Mouse (Mus musculus) liver, embryonic 11.5 days (tissue): ENCODE results near the gene Retreg1. TPM values are rescaled to one million over a fixed set of nuclear protein-coding genes. Genes with fewer than 3 reads are reported as not detected.

Experiments used
- ATAC-seq: fragments of 200-750 bp; cut with Nextera tagmentation; replicated peaks from 2 replicates; pipeline ENCODE4 v1.8.0; 2017; ENCODE audit warnings: moderate number of reproducible peaks, mild to moderate bottlenecking, moderate TSS enrichment, moderate library complexity; ENCODE audit not compliant: low FRiP score
- DNase-seq: peaks from one replicate; pipeline ENCODE4 v3.0.0-alpha.2; 2017; ENCODE audit warnings: low spot score
- H3K27ac ChIP-seq: fragments of 300-500 bp; sonication (generic); 2 replicates; pipeline ENCODE4 v1.5.1; 2014; ENCODE audit warnings: mild to moderate bottlenecking, low read depth, low read length, control low read depth
- H3K27me3 ChIP-seq: fragments of 300-500 bp; sonication (generic); replicated peaks from 2 replicates; pipeline ENCODE4 v1.6.1; 2014; ENCODE audit warnings: low read length, mixed read lengths; ENCODE audit not compliant: control insufficient read depth, insufficient read depth
- H3K36me3 ChIP-seq: fragments of 300-500 bp; sonication (generic); 2 replicates; pipeline ENCODE4 v1.6.1; 2014; ENCODE audit warnings: mild to moderate bottlenecking, low read length, moderate library complexity, mixed read lengths; ENCODE audit not compliant: control insufficient read depth, insufficient read depth
- H3K4me1 ChIP-seq: fragments of 300-500 bp; sonication (generic); replicated peaks from 2 replicates; pipeline ENCODE4 v1.6.1; 2014; ENCODE audit warnings: low read length, mixed read lengths; ENCODE audit not compliant: control insufficient read depth, insufficient read depth
- H3K4me2 ChIP-seq: fragments of 300-500 bp; sonication (generic); 2 replicates; pipeline ENCODE4 v1.6.1; 2014; ENCODE audit warnings: mild to moderate bottlenecking, control low read depth, moderate library complexity
- H3K4me3 ChIP-seq: fragments of 300-500 bp; sonication (generic); 2 replicates; pipeline ENCODE4 v1.5.1; 2014; ENCODE audit warnings: low read depth, low read length, control low read depth
- H3K9ac ChIP-seq: fragments of 300-500 bp; sonication (generic); 2 replicates; pipeline ENCODE4 v1.6.1; 2014; ENCODE audit warnings: low read depth, low read length, control low read depth
- H3K9me3 ChIP-seq: fragments of 300-500 bp; sonication (generic); 2 replicates; pipeline ENCODE4 v1.6.1; 2016; ENCODE audit warnings: low read length, inconsistent platforms, mixed read lengths; ENCODE audit not compliant: control insufficient read depth
- WGBS: fragments of 180-500 bp; shearing (Covaris S2); extraction: QIAGEN DNeasy Blood & Tissue Kit; methylation state at CpG from one replicate; pipeline ENCODE4 v1.1.7; 2014; 5-methylcytosine and 5-hydroxymethylcytosine counted together
- polyA plus RNA-seq: library from polyadenylated mRNA; unstranded; fragments of >200 nt; fragmentation: Nextera tagmentation; extraction: Ambion mirVana; gene quantifications from 2 replicates; pipeline ENCODE4 v1.2.1, GENCODE M21; 2014

The Retreg1 gene
- polyA plus RNA-seq, 1 experiment from 2014 or later = 1.3 TPM

GRCm38 (mm10) chr15:25942415-25942814 is 99.4 kb downstream of the Retreg1 start:
- Histone ChIP-seq H3K27me3 (no peaks in the 10 kb centered on the region), H3K36me3 (no peaks in the 10 kb centered on the region), H3K4me3 (no peak overlapping the region), H3K4me2 (no peak overlapping the region), H3K9ac (no peak overlapping the region), H3K4me1 (no peaks in the 10 kb centered on the region), H3K27ac (no peak overlapping the region), H3K9me3 (no peaks in the 10 kb centered on the region)
- 71% methylated on average over 4 of the region's 4 CpGs for WGBS
- ATAC-seq = no peak
- DNase-seq = no peak

- Histone ChIP-seq H3K27ac (no peak overlapping the region), H3K36me3 (no peaks in the 10 kb centered on the region), H3K4me1 (no peaks in the 10 kb centered on the region), H3K9ac (no peak overlapping the region), H3K4me3 (no peak overlapping the region), H3K27me3 (no peaks in the 10 kb centered on the region), H3K9me3 (no peaks in the 10 kb centered on the region), H3K4me2 (no peak overlapping the region)
- WGBS = 83% methylated on average over 15 of the region's 15 CpGs
- ATAC-seq (no peak), DNase-seq (no peak)
These were observed 100.6 kb downstream of the Retreg1 start for GRCm38 (mm10) chr15:25943386-25944137.

GRCm38 (mm10) chr15:25945224-25945623 is 102.2 kb downstream of the Retreg1 start:
- DNase-seq (no peak), ATAC-seq (no peak)
- Histone ChIP-seq H3K36me3 (no peaks in the 10 kb centered on the region), H3K27ac (no peak overlapping the region), H3K27me3 (no peaks in the 10 kb centered on the region), H3K4me3 (no peak overlapping the region), H3K9me3 (no peaks in the 10 kb centered on the region), H3K9ac (no peak overlapping the region), H3K4me1 (no peaks in the 10 kb centered on the region), H3K4me2 (no peak overlapping the region)
- WGBS = 68% methylated on average over 8 of the region's 8 CpGs

DNA sequence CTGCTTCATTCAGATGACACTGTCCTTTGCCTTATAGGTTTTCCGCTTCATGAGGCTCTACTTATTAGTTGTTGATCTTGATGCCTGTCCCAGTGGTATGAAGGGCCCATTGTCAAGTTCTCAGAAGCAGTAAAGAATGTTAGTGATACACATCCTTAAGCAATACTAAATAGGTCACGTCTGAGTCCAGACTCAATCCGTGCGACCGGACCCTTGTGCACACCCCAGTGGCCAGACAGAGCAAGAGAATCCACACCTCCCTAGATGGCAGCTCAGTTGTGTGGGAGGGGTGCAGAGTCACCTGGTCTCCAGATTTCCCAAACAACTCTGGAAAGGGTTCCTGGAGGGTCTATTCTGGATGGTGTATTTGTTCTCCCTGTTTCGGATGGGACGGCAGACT is 103.5 kb downstream of the Retreg1 start:
- DNase-seq (no peak), ATAC-seq (no peak)
- 90% methylated on average over 7 of the region's 7 CpGs for WGBS
- Histone ChIP-seq H3K27ac (no peak overlapping the region), H3K4me1 (no peaks in the 10 kb centered on the region), H3K4me3 (no peak overlapping the region), H3K36me3 (no peaks in the 10 kb centered on the region), H3K9me3 (no peaks in the 10 kb centered on the region), H3K9ac (no peak overlapping the region), H3K27me3 (no peaks in the 10 kb centered on the region), H3K4me2 (no peak overlapping the region)

DNA sequence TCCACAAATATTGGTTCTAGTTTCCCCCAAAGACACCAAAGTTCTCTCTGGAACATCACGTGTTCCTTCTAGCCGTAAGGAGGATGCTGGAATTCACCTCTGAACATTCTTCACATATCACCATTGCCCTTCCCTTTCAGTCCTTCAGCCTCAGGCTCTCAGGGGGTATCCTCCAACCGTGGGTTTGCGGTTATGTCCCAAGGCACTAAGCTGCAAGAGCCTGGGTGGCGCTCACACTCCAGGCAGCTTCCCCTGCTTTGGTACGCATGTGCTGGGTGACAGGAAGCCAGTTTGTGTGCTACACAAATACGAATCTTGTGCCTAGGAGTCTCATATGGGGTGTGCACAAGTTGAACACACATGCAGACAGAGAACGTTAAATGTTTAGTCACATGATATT is 104.4 kb downstream of the Retreg1 start:
- H3K9me3 ChIP-seq = no peaks in the 10 kb centered on the region

DNA sequence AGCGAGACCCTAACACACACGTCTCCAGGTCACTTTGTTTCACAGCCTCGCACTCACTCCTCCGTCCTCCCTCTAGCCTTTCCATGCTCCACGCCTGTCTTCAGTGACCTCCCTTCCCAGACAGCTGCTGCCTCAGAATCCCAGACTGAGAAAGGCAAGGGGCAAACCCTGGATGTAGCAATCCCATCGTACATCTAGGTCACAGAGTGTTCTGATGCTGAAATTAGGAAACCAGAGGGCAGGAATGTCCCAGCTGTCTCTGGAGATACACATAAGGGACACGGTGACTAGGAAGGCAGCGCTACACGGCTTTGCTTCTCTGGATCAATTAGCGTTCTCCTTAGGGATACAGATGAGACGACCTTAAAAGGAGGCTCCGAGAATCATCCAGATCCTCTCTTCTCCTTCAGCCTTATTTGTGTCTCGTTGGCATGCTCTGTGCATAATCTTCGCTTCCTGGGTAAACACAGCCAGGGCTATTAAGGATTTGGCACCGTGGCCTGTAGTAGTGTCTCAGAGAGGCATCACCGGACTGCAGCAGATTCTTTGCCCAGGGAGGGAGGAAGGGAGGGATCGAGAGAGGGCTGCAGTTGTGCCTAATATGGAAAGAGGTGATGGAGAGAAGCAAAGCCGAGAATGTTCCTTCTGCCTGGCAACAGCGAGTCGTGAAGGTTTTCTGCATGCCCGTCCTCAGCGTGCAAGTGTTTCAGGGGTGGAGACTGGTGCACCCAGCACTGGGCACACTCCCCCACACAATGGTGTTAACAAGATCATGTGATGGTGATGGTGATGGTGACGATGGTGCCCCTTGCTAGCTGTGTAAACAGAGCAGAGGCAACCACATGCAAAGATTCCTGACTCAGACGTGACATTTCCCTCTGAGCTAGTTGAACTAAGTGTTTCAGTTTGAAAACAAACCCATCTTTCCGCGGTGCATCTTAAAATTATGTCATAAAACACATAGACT is 105.6 kb downstream of the Retreg1 start:
- no peak overlapping the region for H3K9ac ChIP-seq
- WGBS = 81% methylated on average over 26 of the region's 26 CpGs
- H3K4me1 ChIP-seq = no peaks in the 10 kb centered on the region
- H3K4me2 ChIP-seq = no peak overlapping the region
- no peak for ATAC-seq
- H3K27me3 ChIP-seq = no peaks in the 10 kb centered on the region
- H3K9me3 ChIP-seq = no peaks in the 10 kb centered on the region
- no peak overlapping the region for H3K27ac ChIP-seq
- no peak for DNase-seq
- no peak overlapping the region for H3K4me3 ChIP-seq
- H3K36me3 ChIP-seq = no peaks in the 10 kb centered on the region

More for the DNA sequence above, 104.4 kb downstream of the Retreg1 start:
- Histone ChIP-seq H3K4me1 (no peaks in the 10 kb centered on the region), H3K4me2 (no peak overlapping the region), H3K9ac (no peak overlapping the region), H3K27ac (no peak overlapping the region), H3K36me3 (no peaks in the 10 kb centered on the region), H3K4me3 (no peak overlapping the region), H3K27me3 (no peaks in the 10 kb centered on the region)
- 77% methylated on average over 8 of the region's 8 CpGs for WGBS
- DNase-seq = no peak
- no peak for ATAC-seq

- WGBS = 81% methylated on average over 9 of the region's 9 CpGs
- Histone ChIP-seq H3K4me3 (no peak overlapping the region), H3K4me2 (no peak overlapping the region), H3K36me3 (no peaks in the 10 kb centered on the region), H3K27me3 (no peaks in the 10 kb centered on the region), H3K9me3 (no peaks in the 10 kb centered on the region), H3K9ac (no peak overlapping the region), H3K4me1 (no peaks in the 10 kb centered on the region), H3K27ac (no peak overlapping the region)
- ATAC-seq = no peak
- DNase-seq = no peak
These were observed 106.7 kb downstream of the Retreg1 start for GRCm38 (mm10) chr15:25949696-25950095.

DNA sequence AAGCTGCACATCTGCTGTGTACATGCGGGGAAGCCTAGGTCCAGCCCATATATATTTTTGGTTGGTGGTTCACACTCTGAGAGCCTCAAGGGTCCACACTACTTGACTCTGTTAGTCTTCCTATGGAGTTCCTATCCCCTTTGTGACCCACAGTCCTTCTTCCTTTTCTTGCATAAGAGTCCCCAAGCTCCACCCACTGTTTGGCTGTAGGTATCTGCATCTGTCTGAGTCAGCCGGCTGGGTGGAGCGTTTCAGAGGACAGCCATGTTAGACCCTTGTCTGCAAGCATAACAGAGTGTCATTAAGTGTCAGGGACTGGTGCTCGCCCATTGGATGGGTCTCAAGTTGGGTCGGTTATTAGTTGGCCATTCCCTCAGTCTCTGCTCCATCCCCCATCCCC is 107.6 kb downstream of the Retreg1 start:
- Histone ChIP-seq H3K36me3 (no peaks in the 10 kb centered on the region), H3K9ac (no peak overlapping the region), H3K4me1 (no peaks in the 10 kb centered on the region), H3K27ac (no peak overlapping the region), H3K4me2 (no peak overlapping the region), H3K9me3 (no peaks in the 10 kb centered on the region), H3K27me3 (no peaks in the 10 kb centered on the region), H3K4me3 (no peak overlapping the region)
- WGBS = 70% methylated on average over 5 of the region's 5 CpGs
- ATAC-seq (no peak), DNase-seq (no peak)
